Mouse (Mus musculus) cerebellum, adult 2 months (tissue): ENCODE data around the gene Gm44502.

Experiments used
- CTCF ChIP-seq: fragments of 200-500 bp; IDR thresholded peaks from 2 replicates; pipeline ENCODE4 v1.5.1; 2011; ENCODE audit warnings: low read depth, mild to moderate bottlenecking, control low read depth, low read length, moderate library complexity, borderline replicate concordance; ENCODE audit not compliant: insufficient read depth
- POLR2A ChIP-seq: fragments of 200-500 bp; IDR thresholded peaks from 2 replicates; pipeline ENCODE4 v1.6.1; 2011; ENCODE audit warnings: low read length, control low read depth, borderline replicate concordance; ENCODE audit not compliant: insufficient read depth

- TF ChIP-seq CTCF (no peak), POLR2A (no peak)
These were observed 39.4 kb downstream of the Gm44502 start for GRCm38 (mm10) chr15:89390081-89390480.
